Mouse (Mus musculus): ENCODE measurements around the gene Traf6. TPM values are rescaled to one million over a fixed set of nuclear protein-coding genes. Genes with fewer than 3 reads are reported as not detected.

The Traf6 gene
- 4.1 and 5.8 TPM in 2 replicates for polyA plus RNA-seq (2015; fragmentation: Nextera tagmentation; extraction: Ambion mirVana)

DNA sequence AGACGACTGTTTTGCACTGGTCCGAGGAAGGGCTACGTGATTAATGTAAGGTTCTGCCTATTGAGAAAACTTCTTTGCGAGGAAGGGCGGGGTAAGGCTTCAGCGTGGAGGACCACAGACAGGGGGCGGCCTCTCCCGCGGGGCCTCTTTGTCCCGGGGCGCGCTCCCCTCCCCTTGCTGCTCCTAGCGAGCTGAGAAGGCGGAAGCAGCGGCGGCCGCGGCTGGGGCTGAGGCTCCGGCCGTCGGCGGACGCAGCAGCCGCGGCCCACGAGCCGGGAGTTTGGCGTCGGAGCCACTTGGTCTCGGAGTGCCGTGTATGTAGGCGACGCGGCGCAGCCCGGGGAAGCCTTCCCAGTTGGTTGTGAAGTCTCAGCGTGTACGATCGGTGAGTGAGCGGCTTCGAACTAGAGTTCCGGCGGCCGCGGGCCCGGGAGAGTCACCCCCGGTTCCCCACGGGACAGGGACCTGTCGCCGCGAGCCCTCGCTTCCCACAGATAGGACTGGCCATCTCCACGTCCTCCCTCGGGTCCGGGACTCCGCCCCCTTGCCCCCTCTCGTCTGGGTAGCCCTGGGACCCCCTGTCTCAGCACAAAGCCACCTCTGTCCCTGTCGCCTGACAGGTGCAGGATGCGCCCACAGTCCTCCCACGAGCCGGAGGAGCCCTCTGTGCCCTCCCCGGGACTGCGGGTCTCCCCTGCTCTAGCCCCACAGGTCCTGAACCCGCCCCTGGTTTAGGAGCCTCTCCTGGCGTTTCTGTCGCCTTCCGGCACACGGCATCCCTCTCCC, at the start of gene Traf6:
TSS of gene Traf6 (plus strand) at position 194 of the 786 bp plus-strand sequence.
- no peaks in the 10 kb centered on the region for H3K9me3 ChIP-seq (ENCODE audit: control insufficient read depth, low read length)
- no peaks in the 10 kb centered on the region for H3K27me3 ChIP-seq (replicated peaks; ENCODE audit: control insufficient read depth, insufficient read depth, low read length)
- peak within 1 kb of the TSS; percentile 92 for H3K4me2 ChIP-seq (ENCODE audit: low read length)
- ATAC-seq, result peak; percentile 92
- under 1% methylated on average over 52 of the region's 68 CpGs for WGBS
- no peaks in the 10 kb centered on the region for H3K36me3 ChIP-seq (ENCODE audit: control insufficient read depth, insufficient read depth, low read length)
- peak within 1 kb of the TSS; percentile 54; the same call in 1 of the 2 replicates for H3K27ac ChIP-seq (ENCODE audit: low read depth, low read length)
- peak within 1 kb of the TSS; percentile 90 for H3K4me3 ChIP-seq (ENCODE audit: low read length)
- H3K4me1 ChIP-seq (ENCODE audit: control insufficient read depth, insufficient read depth, low read depth, low read length), result peaks cover 4% of the 10 kb centered on the region
- peak within 1 kb of the TSS; percentile 87 for H3K9ac ChIP-seq (ENCODE audit: low read depth, low read length)

DNA sequence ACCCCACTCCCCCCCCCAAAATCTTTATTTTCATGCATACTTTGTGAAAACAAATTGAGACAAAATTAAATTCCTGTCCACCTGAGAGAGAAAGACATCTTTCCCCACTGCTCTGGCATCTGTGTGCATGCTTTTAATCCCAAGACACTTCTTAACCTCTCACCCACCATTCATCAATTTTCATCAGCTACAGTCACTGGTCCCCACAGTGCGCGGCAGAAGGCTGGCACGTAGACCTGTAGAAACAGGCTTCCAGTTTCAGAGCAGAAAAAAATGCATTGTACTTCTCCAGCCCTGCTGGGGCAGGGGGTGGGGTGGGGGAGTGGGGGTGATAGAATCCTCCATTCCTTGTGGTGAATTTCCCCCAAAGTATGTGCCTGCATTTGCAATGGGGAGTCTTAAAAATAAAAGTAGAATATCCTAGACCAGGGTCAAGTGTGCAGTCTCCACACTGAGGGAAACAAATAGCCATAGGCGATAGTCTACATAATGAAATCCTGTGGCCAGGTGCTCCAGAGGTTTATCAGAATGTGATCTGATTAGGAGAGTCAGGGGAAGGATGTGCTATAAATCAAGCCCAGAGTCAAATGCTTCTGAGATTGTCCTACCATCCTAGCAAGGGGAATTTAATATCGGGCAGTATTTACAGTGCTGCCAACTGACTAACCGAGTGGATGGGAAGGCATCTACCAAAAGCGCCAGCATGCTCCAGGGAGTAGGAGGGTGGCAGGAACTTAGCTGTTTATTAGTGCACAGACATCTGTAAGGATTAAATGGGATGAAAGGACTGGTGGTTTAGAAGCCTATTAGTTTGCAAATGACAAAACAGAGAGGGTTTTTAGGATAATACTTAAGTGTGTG, 39.0 kb upstream of the Traf6 start:
- H3K4me2 ChIP-seq (ENCODE audit: low read length), result no peak overlapping the region
- no peaks in the 10 kb centered on the region for H3K9me3 ChIP-seq (ENCODE audit: control insufficient read depth, low read length)
- H3K27ac ChIP-seq (ENCODE audit: low read depth, low read length), result no peak overlapping the region
- ATAC-seq, result peak; percentile 52
- H3K36me3 ChIP-seq (ENCODE audit: control insufficient read depth, insufficient read depth, low read length), result no peaks in the 10 kb centered on the region
- H3K4me1 ChIP-seq (ENCODE audit: control insufficient read depth, insufficient read depth, low read depth, low read length), result no peaks in the 10 kb centered on the region
- no peak overlapping the region for H3K4me3 ChIP-seq (ENCODE audit: low read length)
- 38% methylated on average over 7 of the region's 7 CpGs for WGBS
- no peak overlapping the region for H3K9ac ChIP-seq (ENCODE audit: low read depth, low read length)
- no peaks in the 10 kb centered on the region for H3K27me3 ChIP-seq (replicated peaks; ENCODE audit: control insufficient read depth, insufficient read depth, low read length)

DNA sequence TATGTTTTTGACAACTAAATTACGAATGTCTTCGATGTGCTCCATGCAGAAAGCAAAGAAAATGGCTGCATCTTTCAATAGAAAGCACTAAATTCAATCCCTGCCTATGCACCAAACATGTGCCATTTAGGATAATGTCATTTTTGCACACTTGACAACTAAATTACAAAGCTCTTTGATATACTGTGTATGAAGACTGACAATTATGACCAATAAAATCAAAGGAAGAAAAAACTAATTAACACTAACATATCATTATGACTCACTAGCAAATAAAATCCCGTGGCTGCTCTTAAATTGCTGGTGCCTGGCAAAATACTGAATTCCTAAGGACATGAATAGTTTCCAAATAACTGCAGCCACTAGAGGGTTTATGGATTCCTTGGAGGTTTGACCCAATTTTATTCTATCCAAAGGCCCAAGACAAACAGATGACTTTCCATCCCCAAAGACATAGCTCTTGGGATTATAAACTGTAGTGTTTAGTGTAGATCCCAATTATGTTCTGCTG, 38.3 kb upstream of the Traf6 start:
- 64% methylated on average over 3 of the region's 3 CpGs for whole genome bisulfite sequencing
- Histone ChIP-seq H3K27me3 (replicated peaks; ENCODE audit: control insufficient read depth, insufficient read depth, low read length) (no peaks in the 10 kb centered on the region), H3K9me3 (ENCODE audit: control insufficient read depth, low read length) (no peaks in the 10 kb centered on the region), H3K27ac (ENCODE audit: low read depth, low read length) (no peak overlapping the region), H3K4me2 (ENCODE audit: low read length) (no peak overlapping the region), H3K9ac (ENCODE audit: low read depth, low read length) (no peak overlapping the region), H3K4me1 (ENCODE audit: control insufficient read depth, insufficient read depth, low read depth, low read length) (no peaks in the 10 kb centered on the region), H3K36me3 (ENCODE audit: control insufficient read depth, insufficient read depth, low read length) (no peaks in the 10 kb centered on the region), H3K4me3 (ENCODE audit: low read length) (no peak overlapping the region)
- no peak for ATAC-seq

DNA sequence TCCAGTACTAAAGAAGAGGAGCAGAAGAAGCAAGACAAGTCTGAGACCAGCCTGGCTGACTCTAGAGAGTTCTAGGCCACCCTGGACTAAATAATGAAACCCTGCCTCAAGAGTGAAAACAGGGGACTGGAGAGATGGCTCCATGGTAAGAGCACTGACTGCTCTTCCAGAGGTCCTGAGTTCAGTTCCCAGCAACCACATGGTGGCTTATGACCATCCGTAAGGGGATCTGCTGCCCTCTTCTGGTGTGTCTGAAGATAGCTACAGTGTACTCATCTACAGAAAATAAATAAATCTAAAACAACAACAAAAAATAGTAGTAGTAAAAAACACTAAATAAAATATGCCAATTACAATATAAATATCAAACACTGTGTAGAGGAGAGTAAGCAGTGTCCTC, 32.4 kb upstream of the Traf6 start:
- no peak for ATAC-seq
- Histone ChIP-seq H3K9ac (ENCODE audit: low read depth, low read length) (no peak overlapping the region), H3K4me1 (ENCODE audit: control insufficient read depth, insufficient read depth, low read depth, low read length) (no peaks in the 10 kb centered on the region), H3K4me3 (ENCODE audit: low read length) (no peak overlapping the region), H3K4me2 (ENCODE audit: low read length) (no peak overlapping the region), H3K27me3 (replicated peaks; ENCODE audit: control insufficient read depth, insufficient read depth, low read length) (no peaks in the 10 kb centered on the region; the same call in 1 of the 2 replicates), H3K9me3 (ENCODE audit: control insufficient read depth, low read length) (no peaks in the 10 kb centered on the region), H3K36me3 (ENCODE audit: control insufficient read depth, insufficient read depth, low read length) (no peaks in the 10 kb centered on the region), H3K27ac (ENCODE audit: low read depth, low read length) (no peak overlapping the region)
- WGBS, result 89% methylated on average over 1 of the region's 1 CpGs

DNA sequence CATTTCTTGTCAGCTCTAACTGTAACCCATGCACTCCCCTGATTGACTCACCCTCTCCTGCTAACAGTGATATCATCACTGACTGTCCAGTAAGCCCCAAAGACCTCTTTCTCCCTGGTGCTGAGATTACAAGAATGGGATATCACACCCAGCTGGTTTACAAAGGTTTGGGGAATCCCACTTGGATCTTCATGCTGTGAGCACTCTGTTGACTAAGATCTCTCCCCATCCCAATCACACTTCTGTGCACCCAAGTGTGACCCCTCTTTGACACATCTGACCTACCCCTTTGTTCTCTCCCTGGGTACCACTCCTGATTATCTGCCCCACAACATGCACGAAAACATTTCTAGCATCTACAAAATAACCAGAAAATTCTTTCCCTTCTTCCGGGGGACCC, 29.9 kb upstream of the Traf6 start:
- 48% methylated on average over 2 of the region's 2 CpGs for WGBS
- no peaks in the 10 kb centered on the region for H3K9me3 ChIP-seq (ENCODE audit: control insufficient read depth, low read length)
- H3K27me3 ChIP-seq (replicated peaks; ENCODE audit: control insufficient read depth, insufficient read depth, low read length), result no peaks in the 10 kb centered on the region; the same call in 1 of the 2 replicates
- H3K4me1 ChIP-seq (ENCODE audit: control insufficient read depth, insufficient read depth, low read depth, low read length), result peaks cover 3% of the 10 kb centered on the region
- H3K4me2 ChIP-seq (ENCODE audit: low read length), result no peak overlapping the region
- no peak for ATAC-seq
- no peaks in the 10 kb centered on the region for H3K36me3 ChIP-seq (ENCODE audit: control insufficient read depth, insufficient read depth, low read length)
- H3K9ac ChIP-seq (ENCODE audit: low read depth, low read length), result no peak overlapping the region
- H3K4me3 ChIP-seq (ENCODE audit: low read length), result no peak overlapping the region
- no peak overlapping the region for H3K27ac ChIP-seq (ENCODE audit: low read depth, low read length)

DNA sequence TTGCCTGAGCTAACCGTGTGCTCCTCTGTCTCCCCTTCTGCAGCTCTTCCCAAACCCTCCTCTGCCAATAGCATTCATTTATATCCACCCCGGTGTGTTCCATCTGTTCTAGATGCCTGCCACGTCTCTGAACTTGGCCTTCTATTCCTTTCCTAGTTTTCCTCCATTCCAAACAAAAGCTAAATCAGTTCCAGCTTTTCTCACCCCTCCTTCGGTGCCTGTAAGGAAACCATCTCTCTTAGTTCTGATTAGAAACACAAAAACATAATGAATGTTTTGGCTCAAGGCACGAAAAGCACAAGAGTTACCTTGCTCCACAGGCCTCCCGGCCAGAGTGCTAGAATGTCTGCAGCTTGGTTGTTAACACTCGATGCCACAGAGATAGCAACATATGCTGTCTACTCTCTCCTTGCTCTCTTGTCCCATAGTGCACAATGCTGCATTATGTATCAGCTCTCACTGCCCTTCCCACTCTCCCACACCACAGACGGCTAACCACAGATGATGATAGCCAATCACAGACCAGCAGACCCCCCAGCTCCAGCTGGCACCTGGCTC, 29.0 kb upstream of the Traf6 start, which contains the start of the genes Rag1 and B230118H07Rik:
TSS of gene Rag1 (minus strand) at position 388 of the 558 bp plus-strand sequence.
TSS of gene B230118H07Rik (minus strand) at position 419 of the 558 bp plus-strand sequence.
- Histone ChIP-seq H3K36me3 (ENCODE audit: control insufficient read depth, insufficient read depth, low read length) (no peaks in the 10 kb centered on the region), H3K4me2 (ENCODE audit: low read length) (no peak within 1 kb of the TSS), H3K27me3 (replicated peaks; ENCODE audit: control insufficient read depth, insufficient read depth, low read length) (no peaks in the 10 kb centered on the region; the same call in 1 of the 2 replicates), H3K9ac (ENCODE audit: low read depth, low read length) (no peak within 1 kb of the TSS), H3K4me1 (ENCODE audit: control insufficient read depth, insufficient read depth, low read depth, low read length) (peaks cover 3% of the 10 kb centered on the region), H3K4me3 (ENCODE audit: low read length) (no peak within 1 kb of the TSS), H3K9me3 (ENCODE audit: control insufficient read depth, low read length) (no peaks in the 10 kb centered on the region), H3K27ac (ENCODE audit: low read depth, low read length) (no peak within 1 kb of the TSS)
- 28% methylated on average over 8 of the region's 8 CpGs for WGBS
- ATAC-seq, result peak; percentile 41; the same call in 1 of the 2 replicates

DNA sequence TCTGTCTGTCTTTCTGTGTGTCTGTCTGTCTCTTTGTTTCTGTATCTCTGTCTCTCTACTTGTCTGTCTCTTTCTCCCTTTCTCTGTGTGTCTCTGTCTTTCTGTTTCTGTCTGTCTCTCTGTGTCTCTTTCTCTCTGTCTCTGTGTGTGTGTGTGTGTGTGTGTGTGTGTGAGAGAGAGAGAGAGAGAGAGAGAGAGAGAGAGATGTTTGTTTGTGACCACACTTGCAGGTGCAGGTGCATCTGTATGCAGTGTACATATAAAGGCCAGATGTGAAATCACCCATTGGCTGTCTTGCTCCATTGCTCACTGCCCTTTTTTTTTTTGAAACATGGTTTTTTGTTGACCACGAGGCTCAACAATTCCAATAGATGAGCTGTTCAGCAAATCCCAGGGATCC, 27.8 kb upstream of the Traf6 start:
- no peak for ATAC-seq
- H3K27me3 ChIP-seq (replicated peaks; ENCODE audit: control insufficient read depth, insufficient read depth, low read length), result no peaks in the 10 kb centered on the region; the same call in 1 of the 2 replicates
- H3K4me1 ChIP-seq (ENCODE audit: control insufficient read depth, insufficient read depth, low read depth, low read length), result peaks cover 3% of the 10 kb centered on the region

DNA sequence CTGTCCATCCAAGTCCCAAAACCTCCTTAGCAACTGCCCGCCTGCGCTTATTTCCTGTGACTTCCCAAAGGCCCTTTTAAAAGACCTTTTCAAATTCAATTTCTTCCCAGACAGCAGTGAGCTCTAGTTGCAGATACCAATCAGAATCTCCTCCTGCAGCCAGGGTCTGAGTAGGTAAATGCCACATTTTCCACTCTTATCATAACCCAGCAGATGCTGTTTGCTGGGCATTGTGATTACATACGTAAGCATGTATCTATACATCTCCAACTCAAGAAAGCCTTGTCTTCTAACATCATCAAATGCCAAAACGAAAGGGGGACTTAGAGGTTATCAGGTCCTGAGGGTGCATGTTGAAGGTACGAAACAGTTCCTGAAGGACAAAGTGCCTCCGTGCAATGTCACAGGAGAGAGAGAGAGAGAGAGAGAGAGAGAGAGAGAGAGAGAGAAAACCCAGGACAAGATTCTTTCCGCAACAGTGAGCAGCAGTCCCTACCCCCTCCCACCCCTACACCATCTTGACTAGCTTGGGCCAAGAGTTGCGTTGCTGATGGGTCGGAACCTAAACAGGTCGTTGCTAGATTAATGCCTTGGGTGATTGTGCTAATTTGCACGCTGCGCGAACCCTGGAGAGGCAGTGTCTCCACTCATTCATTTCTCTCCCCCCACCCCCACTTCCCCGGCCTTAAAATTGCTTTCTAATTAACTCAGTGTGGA, 25.9 kb upstream of the Traf6 start:
- Histone ChIP-seq H3K36me3 (ENCODE audit: control insufficient read depth, insufficient read depth, low read length) (no peaks in the 10 kb centered on the region), H3K4me1 (ENCODE audit: control insufficient read depth, insufficient read depth, low read depth, low read length) (peaks cover 3% of the 10 kb centered on the region), H3K9me3 (ENCODE audit: control insufficient read depth, low read length) (no peaks in the 10 kb centered on the region), H3K27me3 (replicated peaks; ENCODE audit: control insufficient read depth, insufficient read depth, low read length) (no peaks in the 10 kb centered on the region; the same call in 1 of the 2 replicates), H3K4me3 (ENCODE audit: low read length) (peak overlapping the region; percentile 39), H3K27ac (ENCODE audit: low read depth, low read length) (peak overlapping the region; percentile 31; the same call in 1 of the 2 replicates), H3K4me2 (ENCODE audit: low read length) (peak overlapping the region; percentile 78), H3K9ac (ENCODE audit: low read depth, low read length) (peak overlapping the region; percentile 51)
- WGBS, result 22% methylated on average over 14 of the region's 14 CpGs
- ATAC-seq, result peak; percentile 82

More for the DNA sequence above, 27.8 kb upstream of the Traf6 start:
- H3K9ac ChIP-seq (ENCODE audit: low read depth, low read length), result no peak overlapping the region
- no peaks in the 10 kb centered on the region for H3K9me3 ChIP-seq (ENCODE audit: control insufficient read depth, low read length)
- H3K36me3 ChIP-seq (ENCODE audit: control insufficient read depth, insufficient read depth, low read length), result no peaks in the 10 kb centered on the region
- 64% methylated on average over 1 of the region's 1 CpGs for WGBS
- H3K4me2 ChIP-seq (ENCODE audit: low read length), result no peak overlapping the region
- no peak overlapping the region for H3K27ac ChIP-seq (ENCODE audit: low read depth, low read length)
- no peak overlapping the region for H3K4me3 ChIP-seq (ENCODE audit: low read length)
